23 mouse cellular contexts compared by ENCODE assay signal in genomic region chr3:41387469-41388212, GRCm38 (mm10).
DNase-seq lines count a peak whose midpoint lies in the region; ATAC-seq lines count a peak whose summit lies in the region.
"Had no signal": no experiment of that assay in that cellular context is flagged by ENCODE, and none has a peak within 500 bp of the region (broad histone marks: within the 10 kb centered on the region; RNA-seq: fewer than 3 reads in every experiment).

No protein-coding gene starts in this region.

- H3K9ac ChIP-seq in hindbrain, embryonic 14.5 days, result no peak overlapping the region
- H3K9ac ChIP-seq in hindbrain, embryonic 16.5 days (ENCODE audit: low read depth, low read length), result no peak overlapping the region
- H3K9ac ChIP-seq in midbrain, embryonic 11.5 days (ENCODE audit: low read length), result no peak overlapping the region
- H3K9ac ChIP-seq in neural tube, embryonic 14.5 days (replicated peaks; ENCODE audit: low read depth, low read length), result no peak overlapping the region
- H3K9ac ChIP-seq in neural tube, embryonic 15.5 days (replicated peaks), result no peak overlapping the region
- no peak overlapping the region for H3K9ac ChIP-seq in heart, embryonic 12.5 days
- H3K9ac ChIP-seq: embryonic facial prominence, embryonic 13.5 days; embryonic facial prominence, embryonic 15.5 days; forebrain, embryonic 12.5 days had no signal

- H3K4me3 ChIP-seq in hindbrain, embryonic 14.5 days (replicated peaks; ENCODE audit: low read length), result no peak overlapping the region
- no peak overlapping the region for H3K4me3 ChIP-seq in hindbrain, embryonic 16.5 days (ENCODE audit: low read length)
- no peak overlapping the region for H3K4me3 ChIP-seq in midbrain, embryonic 11.5 days (ENCODE audit: low read depth, low read length)
- no peak overlapping the region for H3K4me3 ChIP-seq in midbrain, embryonic 10.5 days
- no peak overlapping the region for H3K4me3 ChIP-seq in neural tube, embryonic 14.5 days (ENCODE audit: low read depth, low read length)
- H3K4me3 ChIP-seq in neural tube, embryonic 15.5 days (replicated peaks), result no peak overlapping the region
- H3K4me3 ChIP-seq in heart, embryonic 12.5 days, result no peak overlapping the region
- H3K4me3 ChIP-seq: embryonic facial prominence, embryonic 13.5 days; embryonic facial prominence, embryonic 15.5 days; erythroblast, embryonic 14.5 days; forebrain, embryonic 10.5 days; forebrain, embryonic 12.5 days had no signal

- H3K4me1 ChIP-seq in hindbrain, embryonic 14.5 days (replicated peaks; ENCODE audit: control insufficient read depth, insufficient read depth, low read length), result 0 out of 2 replicates have a peak, but pooled peaks cover 4% of the 10 kb centered on the region
- no peaks in the 10 kb centered on the region for H3K4me1 ChIP-seq in hindbrain, embryonic 16.5 days (ENCODE audit: control insufficient read depth, insufficient read depth, low read depth, low read length)
- H3K4me1 ChIP-seq in midbrain, embryonic 11.5 days (ENCODE audit: control insufficient read depth, insufficient read depth, low read length), result no peaks in the 10 kb centered on the region
- H3K4me1 ChIP-seq in midbrain, embryonic 10.5 days, result peaks cover 8% of the 10 kb centered on the region
- no peaks in the 10 kb centered on the region for H3K4me1 ChIP-seq in neural tube, embryonic 14.5 days (ENCODE audit: control insufficient read depth, insufficient read depth, low read length)
- H3K4me1 ChIP-seq in neural tube, embryonic 15.5 days, result 0 out of 2 replicates have a peak, but pooled peaks cover 6% of the 10 kb centered on the region
- peaks cover 6% of the 10 kb centered on the region for H3K4me1 ChIP-seq in heart, embryonic 12.5 days (replicated peaks)
- H3K4me1 ChIP-seq: forebrain, embryonic 12.5 days had no signal

- WGBS in hindbrain, embryonic 14.5 days, result 59% methylated on average over 9 of the region's 9 CpGs
- 48% methylated on average over 9 of the region's 9 CpGs for WGBS in hindbrain, embryonic 16.5 days
- 53% methylated on average over 9 of the region's 9 CpGs for WGBS in midbrain, embryonic 11.5 days
- 59% methylated on average over 9 of the region's 9 CpGs for WGBS in midbrain, embryonic 10.5 days
- WGBS in neural tube, embryonic 14.5 days, result 42% methylated on average over 9 of the region's 9 CpGs
- WGBS in neural tube, embryonic 15.5 days, result 37% methylated on average over 9 of the region's 9 CpGs
- WGBS in heart, embryonic 12.5 days, result 65% methylated on average over 9 of the region's 9 CpGs

- H3K36me3 ChIP-seq in hindbrain, embryonic 14.5 days (replicated peaks; ENCODE audit: control insufficient read depth, insufficient read depth), result no peaks in the 10 kb centered on the region
- H3K36me3 ChIP-seq in hindbrain, embryonic 16.5 days (ENCODE audit: control insufficient read depth, insufficient read depth, low read length), result no peaks in the 10 kb centered on the region
- no peaks in the 10 kb centered on the region for H3K36me3 ChIP-seq in midbrain, embryonic 11.5 days (ENCODE audit: control insufficient read depth, insufficient read depth, low read length)
- H3K36me3 ChIP-seq in midbrain, embryonic 10.5 days, result no peaks in the 10 kb centered on the region
- H3K36me3 ChIP-seq in neural tube, embryonic 14.5 days (ENCODE audit: control insufficient read depth, insufficient read depth, low read length), result no peaks in the 10 kb centered on the region
- H3K36me3 ChIP-seq in neural tube, embryonic 15.5 days, result no peaks in the 10 kb centered on the region
- no peaks in the 10 kb centered on the region for H3K36me3 ChIP-seq in heart, embryonic 12.5 days
- H3K36me3 ChIP-seq: embryonic facial prominence, embryonic 13.5 days; embryonic facial prominence, embryonic 15.5 days; forebrain, embryonic 10.5 days; forebrain, embryonic 12.5 days had no signal

- ATAC-seq in hindbrain, embryonic 14.5 days (ENCODE audit: low FRiP score), result peak; percentile 55; the same call in 1 of the 2 replicates
- ATAC-seq in hindbrain, embryonic 16.5 days, result no peak; the same call in 1 of the 2 replicates
- no peak for ATAC-seq in midbrain, embryonic 11.5 days (ENCODE audit: low FRiP score)
- peak; percentile 60; the same call in 1 of the 2 replicates for ATAC-seq in neural tube, embryonic 14.5 days (ENCODE audit: low read depth)
- ATAC-seq in neural tube, embryonic 15.5 days (ENCODE audit: low FRiP score), result 0 out of 2 replicates have a peak, but pooled peaks have one; percentile 56
- ATAC-seq in heart, embryonic 12.5 days (ENCODE audit: insufficient number of reproducible peaks, low FRiP score), result no peak
- ATAC-seq: forebrain, embryonic 14.5 days had no signal

- no peak for DNase-seq in hindbrain, embryonic 14.5 days (ENCODE audit: low spot score)
- DNase-seq in midbrain, embryonic 11.5 days (ENCODE audit: low spot score, missing footprints), result peak; percentile 31
- DNase-seq in midbrain, embryonic 10.5 days (ENCODE audit: low spot score), result no peak
- DNase-seq: adrenal gland, adult 2 months; adrenal gland, postnatal 10 days; adrenal gland, postnatal 25 days; cerebellum, adult 11 months; cerebellum, adult 18-20 months; cerebellum, adult 8-10 months; cerebellum, adult 9-11 months; cerebellum, postnatal 14 days; cerebellum, postnatal 36 days; embryo, embryonic 11 days had no signal

- no peaks in the 10 kb centered on the region for H3K27me3 ChIP-seq in hindbrain, embryonic 14.5 days (ENCODE audit: control insufficient read depth, insufficient read depth, low read length)
- H3K27me3 ChIP-seq in hindbrain, embryonic 16.5 days (replicated peaks; ENCODE audit: control insufficient read depth, insufficient read depth, low read length), result no peaks in the 10 kb centered on the region
- no peaks in the 10 kb centered on the region for H3K27me3 ChIP-seq in midbrain, embryonic 11.5 days (ENCODE audit: control insufficient read depth, insufficient read depth, low read length)
- H3K27me3 ChIP-seq in midbrain, embryonic 10.5 days (ENCODE audit: low read depth, poor library complexity, severe bottlenecking), result no peaks in the 10 kb centered on the region
- H3K27me3 ChIP-seq in neural tube, embryonic 14.5 days (ENCODE audit: control insufficient read depth, insufficient read depth, low read length), result no peaks in the 10 kb centered on the region
- no peaks in the 10 kb centered on the region for H3K27me3 ChIP-seq in neural tube, embryonic 15.5 days (replicated peaks)
- H3K27me3 ChIP-seq in heart, embryonic 12.5 days (replicated peaks), result no peaks in the 10 kb centered on the region
- H3K27me3 ChIP-seq: embryonic facial prominence, embryonic 15.5 days had no signal

- H3K4me2 ChIP-seq in hindbrain, embryonic 14.5 days (replicated peaks), result no peak overlapping the region
- H3K4me2 ChIP-seq in hindbrain, embryonic 16.5 days (ENCODE audit: low read length), result no peak overlapping the region
- no peak overlapping the region for H3K4me2 ChIP-seq in midbrain, embryonic 11.5 days
- no peak overlapping the region for H3K4me2 ChIP-seq in neural tube, embryonic 14.5 days (ENCODE audit: low read depth, low read length)
- H3K4me2 ChIP-seq in neural tube, embryonic 15.5 days, result no peak overlapping the region
- no peak overlapping the region for H3K4me2 ChIP-seq in heart, embryonic 12.5 days
- H3K4me2 ChIP-seq: embryonic facial prominence, embryonic 13.5 days; embryonic facial prominence, embryonic 15.5 days; forebrain, embryonic 12.5 days had no signal

- no peaks in the 10 kb centered on the region for H3K9me3 ChIP-seq in hindbrain, embryonic 14.5 days (ENCODE audit: control insufficient read depth, low read length)
- H3K9me3 ChIP-seq in hindbrain, embryonic 16.5 days (ENCODE audit: control insufficient read depth, low read length), result no peaks in the 10 kb centered on the region
- H3K9me3 ChIP-seq in midbrain, embryonic 11.5 days (ENCODE audit: control insufficient read depth, low read length), result no peaks in the 10 kb centered on the region
- no peaks in the 10 kb centered on the region for H3K9me3 ChIP-seq in midbrain, embryonic 10.5 days (replicated peaks)
- H3K9me3 ChIP-seq in neural tube, embryonic 14.5 days (ENCODE audit: control insufficient read depth, low read length), result no peaks in the 10 kb centered on the region
- no peaks in the 10 kb centered on the region for H3K9me3 ChIP-seq in neural tube, embryonic 15.5 days (replicated peaks)
- H3K9me3 ChIP-seq in heart, embryonic 12.5 days (replicated peaks), result peaks cover 6% of the 10 kb centered on the region; the same call in 1 of the 2 replicates
- H3K9me3 ChIP-seq: embryonic facial prominence, embryonic 13.5 days; embryonic facial prominence, embryonic 15.5 days; forebrain, embryonic 10.5 days; forebrain, embryonic 12.5 days had no signal

- no peak overlapping the region for H3K27ac ChIP-seq in hindbrain, embryonic 14.5 days
- no peak overlapping the region for H3K27ac ChIP-seq in hindbrain, embryonic 16.5 days (ENCODE audit: low read depth, low read length)
- H3K27ac ChIP-seq in midbrain, embryonic 11.5 days (ENCODE audit: low read depth, low read length), result no peak overlapping the region
- H3K27ac ChIP-seq in midbrain, embryonic 10.5 days (replicated peaks), result no peak overlapping the region
- no peak overlapping the region for H3K27ac ChIP-seq in neural tube, embryonic 14.5 days (ENCODE audit: low read depth, low read length)
- no peak overlapping the region for H3K27ac ChIP-seq in neural tube, embryonic 15.5 days (replicated peaks)
- no peak overlapping the region for H3K27ac ChIP-seq in heart, embryonic 12.5 days (ENCODE audit: poor library complexity, severe bottlenecking)
- H3K27ac ChIP-seq: embryonic facial prominence, embryonic 13.5 days; embryonic facial prominence, embryonic 15.5 days; forebrain, embryonic 10.5 days; forebrain, embryonic 12.5 days had no signal

Comparison
In these comparisons a context has a peak if more than half of its experiments do, and no peak if none do; other contexts are left out.
1. ATAC-seq: peak in hindbrain, embryonic 14.5 days (single experiment), neural tube, embryonic 14.5 days (single experiment) and neural tube, embryonic 15.5 days (single experiment); none in hindbrain, embryonic 16.5 days (single experiment), midbrain, embryonic 11.5 days (single experiment) and heart, embryonic 12.5 days (single experiment).